Mouse (Mus musculus): ENCODE results near the gene F5.

F5 gene

GRCm38 (mm10) chr1:164158571-164158970, 6.9 kb downstream of the F5 start:
- DNase-seq (ENCODE audit: low read depth, low spot score) = no peak

GRCm38 (mm10) chr1:164159781-164160180, 8.1 kb downstream of the F5 start:
- no peak for DNase-seq (ENCODE audit: low read depth, low spot score)

- no peak for DNase-seq (ENCODE audit: low read depth, low spot score)
These were observed 11.1 kb downstream of the F5 start for GRCm38 (mm10) chr1:164162745-164163144.

GRCm38 (mm10) chr1:164168818-164169217, 17.2 kb downstream of the F5 start:
- DNase-seq (ENCODE audit: low read depth, low spot score) = no peak

GRCm38 (mm10) chr1:164170434-164170833, 18.8 kb downstream of the F5 start:
- no peak for DNase-seq (ENCODE audit: low read depth, low spot score)

GRCm38 (mm10) chr1:164173145-164173544, 21.5 kb downstream of the F5 start:
- DNase-seq (ENCODE audit: low read depth, low spot score) = no peak

- no peak for DNase-seq (ENCODE audit: low read depth, low spot score)
These were observed 25.2 kb downstream of the F5 start for GRCm38 (mm10) chr1:164176856-164177255.

- no peak for DNase-seq (ENCODE audit: low read depth, low spot score)
These were observed 26.8 kb downstream of the F5 start for GRCm38 (mm10) chr1:164178429-164178828.

- peak; percentile 26 for DNase-seq (ENCODE audit: low read depth, low spot score)
These were observed 32.7 kb downstream of the F5 start for GRCm38 (mm10) chr1:164184142-164184870.

- no peak for DNase-seq (ENCODE audit: low read depth, low spot score)
These were observed 33.2 kb downstream of the F5 start for GRCm38 (mm10) chr1:164184871-164185223.

- no peak for DNase-seq (ENCODE audit: low read depth, low spot score)
These were observed 33.7 kb downstream of the F5 start for GRCm38 (mm10) chr1:164185316-164185715.

- no peak for DNase-seq (ENCODE audit: low read depth, low spot score)
These were observed 35.4 kb downstream of the F5 start for GRCm38 (mm10) chr1:164187002-164187560.

GRCm38 (mm10) chr1:164199551-164199950, 47.9 kb downstream of the F5 start:
- no peak for DNase-seq (ENCODE audit: low read depth, low spot score)

- DNase-seq (ENCODE audit: low read depth, low spot score) = no peak
These were observed 56.8 kb downstream of the F5 start for GRCm38 (mm10) chr1:164208437-164208836.

GRCm38 (mm10) chr1:164210899-164211298, 59.3 kb downstream of the F5 start:
- DNase-seq (ENCODE audit: low read depth, low spot score) = no peak

- DNase-seq (ENCODE audit: low read depth, low spot score) = no peak
These were observed 61.0 kb downstream of the F5 start for GRCm38 (mm10) chr1:164212686-164213085.

GRCm38 (mm10) chr1:164214190-164214589, 62.6 kb downstream of the F5 start:
- no peak for DNase-seq (ENCODE audit: low read depth, low spot score)

- DNase-seq (ENCODE audit: low read depth, low spot score) = no peak
These were observed 63.5 kb downstream of the F5 start for GRCm38 (mm10) chr1:164215097-164215496.

- DNase-seq (ENCODE audit: low read depth, low spot score) = no peak
These were observed 63.9 kb downstream of the F5 start for GRCm38 (mm10) chr1:164215540-164215939.

GRCm38 (mm10) chr1:164217791-164218685, 66.4 kb downstream of the F5 start:
- DNase-seq (ENCODE audit: low read depth, low spot score) = no peak

GRCm38 (mm10) chr1:164220261-164220660, 68.6 kb downstream of the F5 start:
- no peak for DNase-seq (ENCODE audit: low read depth, low spot score)

- no peak for DNase-seq (ENCODE audit: low read depth, low spot score)
These were observed 71.5 kb downstream of the F5 start for GRCm38 (mm10) chr1:164223089-164223488.
